Mouse (Mus musculus) right cerebral cortex, postnatal 14 days (tissue): ENCODE measurements around the gene Gm11037.
"Not testable (repeated sequence)": the region's sequence is repeated elsewhere in the genome, so short reads cannot be mapped to it uniquely, and the experiment has no call there.

Experiments
- DNase-seq: peaks from one replicate; pipeline ENCODE4 v3.0.0; 2022

Gm11037 gene

GRCm38 (mm10) chr2:131132930-131133547 is at the start of gene Gm11037:
Gene Gm11037 (plus strand): TSS chr2:131133497.
- DNase-seq = no peak

- no peak for DNase-seq
Observed at GRCm38 (mm10) chr2:131084206-131084605, 49.1 kb upstream of the Gm11037 start.

GRCm38 (mm10) chr2:131086667-131087390 is 46.5 kb upstream of the Gm11037 start, which contains the start of gene Siglec1:
Gene Siglec1 (minus strand): TSS chr2:131086765.
- DNase-seq = no peak

- no peak for DNase-seq
Observed at GRCm38 (mm10) chr2:131088581-131088980, 44.7 kb upstream of the Gm11037 start.

GRCm38 (mm10) chr2:131089634-131090033 is 43.7 kb upstream of the Gm11037 start:
- DNase-seq = no peak

- no peak for DNase-seq
Observed at GRCm38 (mm10) chr2:131090852-131091251, 42.4 kb upstream of the Gm11037 start.

GRCm38 (mm10) chr2:131093577-131093976 is 39.7 kb upstream of the Gm11037 start:
- DNase-seq = no peak

GRCm38 (mm10) chr2:131094823-131095222 is 38.5 kb upstream of the Gm11037 start:
- peak; percentile 65 for DNase-seq

GRCm38 (mm10) chr2:131096101-131096795 is 37.0 kb upstream of the Gm11037 start:
- no peak for DNase-seq

- no peak for DNase-seq
Observed at GRCm38 (mm10) chr2:131097087-131097486, 36.2 kb upstream of the Gm11037 start.

- no peak for DNase-seq
Observed at GRCm38 (mm10) chr2:131101530-131101929, 31.8 kb upstream of the Gm11037 start.

GRCm38 (mm10) chr2:131104021-131104420 is 29.3 kb upstream of the Gm11037 start:
- no peak for DNase-seq

- not testable (repeated sequence) for DNase-seq
Observed at GRCm38 (mm10) chr2:131105061-131105460, 28.2 kb upstream of the Gm11037 start.

GRCm38 (mm10) chr2:131105989-131106388 is 27.3 kb upstream of the Gm11037 start:
- no peak for DNase-seq

- no peak for DNase-seq
Observed at GRCm38 (mm10) chr2:131118968-131119574, 14.2 kb upstream of the Gm11037 start.

- no peak for DNase-seq
Observed at GRCm38 (mm10) chr2:131124166-131124565, 9.1 kb upstream of the Gm11037 start.

GRCm38 (mm10) chr2:131125157-131125963 is 7.9 kb upstream of the Gm11037 start:
- no peak for DNase-seq

- no peak for DNase-seq
Observed at GRCm38 (mm10) chr2:131125964-131126815, 7.1 kb upstream of the Gm11037 start.

- DNase-seq = no peak
Observed at GRCm38 (mm10) chr2:131127161-131127730, 6.1 kb upstream of the Gm11037 start, which contains the start of gene Hspa12b. Gene Hspa12b (plus strand): TSS chr2:131127280.

GRCm38 (mm10) chr2:131128211-131128610 is 5.1 kb upstream of the Gm11037 start:
- no peak for DNase-seq

GRCm38 (mm10) chr2:131128636-131129157 is 4.6 kb upstream of the Gm11037 start:
- DNase-seq = no peak
